26 mouse cellular contexts compared by ENCODE assay signal in the genomic region with DNA sequence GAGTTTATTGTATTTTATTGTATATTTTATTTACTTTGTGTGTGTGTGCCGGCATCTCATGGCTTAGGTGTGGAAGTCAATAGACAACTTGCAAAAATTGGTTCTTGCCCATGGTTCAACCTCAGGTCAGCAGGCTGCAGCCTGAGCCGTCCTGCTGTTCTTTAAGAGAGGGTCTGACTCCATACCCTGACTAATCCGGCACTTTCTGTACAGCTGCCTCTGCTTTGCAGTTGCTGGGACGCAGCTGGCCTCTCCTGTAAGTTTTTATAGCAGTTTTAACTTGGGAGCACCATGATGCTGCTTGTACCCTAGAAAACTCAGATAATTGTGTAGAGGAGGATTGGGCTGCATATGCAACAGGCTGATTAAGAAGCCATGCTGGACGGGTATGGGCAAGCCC.
DNase-seq lines count a peak whose midpoint lies in the region; ATAC-seq and TF ChIP-seq lines count a peak whose summit lies in the region.
"Had no signal": no experiment of that assay in that cellular context is flagged by ENCODE, and none has a peak within 500 bp of the region (broad histone marks: within the 10 kb centered on the region; RNA-seq: fewer than 3 reads in every experiment).

No protein-coding gene starts in this region.

- no peak for ATAC-seq in heart, embryonic 11.5 days (replicated peaks; ENCODE audit: insufficient number of reproducible peaks, low FRiP score, low TSS enrichment)
- no peak for ATAC-seq in heart, embryonic 15.5 days (replicated peaks; ENCODE audit: insufficient number of reproducible peaks, insufficient read depth, low FRiP score, low read depth)
- peak; percentile 86 for ATAC-seq in limb, embryonic 14.5 days (ENCODE audit: low FRiP score, low read depth)
- no peak for ATAC-seq in inflammation-experienced regulatory T-cells, adult 6 months
- ATAC-seq: CD4-positive, CD25-positive, alpha-beta regulatory T cell, adult 4 months; forebrain, embryonic 14.5 days; forebrain, postnatal 0 days; hindbrain, embryonic 16.5 days; intestine, embryonic 16.5 days had no signal

- peak overlapping the region; percentile 30; the same call in 1 of the 2 replicates for H3K27ac ChIP-seq in heart, embryonic 11.5 days (ENCODE audit: low read depth, low read length)
- 0 out of 2 replicates have a peak overlapping the region, but pooled peaks have one; percentile 21 for H3K27ac ChIP-seq in heart, embryonic 15.5 days
- H3K27ac ChIP-seq in heart, adult 2 months, result no peak overlapping the region
- H3K27ac ChIP-seq in limb, embryonic 14.5 days (replicated peaks; ENCODE audit: low read depth, low read length), result no peak overlapping the region
- H3K27ac ChIP-seq: embryonic facial prominence, embryonic 13.5 days; gastrocnemius, adult 2 months; hindbrain, embryonic 10.5 days; hindbrain, embryonic 13.5 days had no signal

- no peak overlapping the region for H3K9ac ChIP-seq in heart, embryonic 11.5 days (ENCODE audit: low read depth, low read length)
- no peak overlapping the region for H3K9ac ChIP-seq in heart, embryonic 15.5 days
- no peak overlapping the region for H3K9ac ChIP-seq in heart, adult 2 months (ENCODE audit: low read depth, low read length)
- H3K9ac ChIP-seq in limb, embryonic 14.5 days (ENCODE audit: low read depth, low read length, severe bottlenecking), result no peak overlapping the region
- H3K9ac ChIP-seq: embryonic facial prominence, embryonic 13.5 days; forebrain, postnatal 0 days; hindbrain, embryonic 13.5 days had no signal

- no peak for DNase-seq in heart, adult 9 months (ENCODE audit: low spot score in 2 of 2)
- no peak for DNase-seq in heart, adult 2 months
- DNase-seq in limb, embryonic 14.5 days (ENCODE audit: low spot score), result peak; percentile 45
- DNase-seq: adrenal gland, adult 2 months; adrenal gland, postnatal 14 days; cerebellum, adult 11 months; cerebellum, adult 2 months; cerebellum, adult 9-11 months; cerebellum, postnatal 25 days; forebrain, postnatal 0 days; gastrocnemius, adult 2 months; gastrocnemius, postnatal 14 days; heart, adult 11 months; heart, postnatal 36 days; kidney, adult 18-20 months had no signal

- H3K4me3 ChIP-seq in heart, embryonic 11.5 days (ENCODE audit: low read depth, low read length), result no peak overlapping the region
- H3K4me3 ChIP-seq in heart, embryonic 15.5 days, result no peak overlapping the region
- H3K4me3 ChIP-seq in heart, adult 2 months, result no peak overlapping the region
- H3K4me3 ChIP-seq in limb, embryonic 14.5 days (replicated peaks; ENCODE audit: low read length), result no peak overlapping the region
- H3K4me3 ChIP-seq in myocyte, result no peak overlapping the region
- H3K4me3 ChIP-seq: embryonic facial prominence, embryonic 13.5 days; gastrocnemius, adult 2 months; hindbrain, embryonic 10.5 days; hindbrain, embryonic 13.5 days had no signal

- no peak for TF ChIP-seq EP300 in heart, adult 2 months (IDR thresholded peaks at IDR 0.05; ENCODE audit: insufficient read depth, low read depth, low read length)

- no peaks in the 10 kb centered on the region for H3K4me1 ChIP-seq in heart, embryonic 11.5 days (ENCODE audit: control insufficient read depth, insufficient read depth, low read length)
- H3K4me1 ChIP-seq in heart, embryonic 15.5 days (replicated peaks), result peaks cover 9% of the 10 kb centered on the region; the same call in 1 of the 2 replicates
- H3K4me1 ChIP-seq in heart, adult 2 months (ENCODE audit: control insufficient read depth, insufficient read depth, low read length), result no peaks in the 10 kb centered on the region
- H3K4me1 ChIP-seq in limb, embryonic 14.5 days (ENCODE audit: control insufficient read depth, insufficient read depth, low read length), result no peaks in the 10 kb centered on the region
- H3K4me1 ChIP-seq: embryonic facial prominence, embryonic 13.5 days; hindbrain, embryonic 10.5 days; hindbrain, embryonic 13.5 days had no signal

- no peaks in the 10 kb centered on the region for H3K79me2 ChIP-seq in heart, adult 2 months (replicated peaks; ENCODE audit: control insufficient read depth, insufficient read depth, low read length)
- H3K79me2 ChIP-seq in myocyte (ENCODE audit: control insufficient read depth, insufficient read depth), result no peaks in the 10 kb centered on the region

- 67% methylated on average over 5 of the region's 5 CpGs for WGBS in heart, embryonic 11.5 days (ENCODE audit: insufficient replicate concordance)
- 77% methylated on average over 5 of the region's 5 CpGs for WGBS in heart, embryonic 15.5 days
- 85% methylated on average over 5 of the region's 5 CpGs for WGBS in heart, adult 2 months
- WGBS in limb, embryonic 14.5 days, result 43% methylated on average over 5 of the region's 5 CpGs

- H3K36me3 ChIP-seq in heart, embryonic 11.5 days (ENCODE audit: control insufficient read depth, insufficient read depth, low read length), result no peaks in the 10 kb centered on the region
- no peaks in the 10 kb centered on the region for H3K36me3 ChIP-seq in heart, embryonic 15.5 days
- H3K36me3 ChIP-seq in heart, adult 2 months (ENCODE audit: control insufficient read depth, insufficient read depth, low read length), result no peaks in the 10 kb centered on the region
- no peaks in the 10 kb centered on the region for H3K36me3 ChIP-seq in limb, embryonic 14.5 days (ENCODE audit: control insufficient read depth, insufficient read depth, low read length)
- no peaks in the 10 kb centered on the region for H3K36me3 ChIP-seq in myocyte (ENCODE audit: control insufficient read depth, insufficient read depth)
- H3K36me3 ChIP-seq: embryonic facial prominence, embryonic 13.5 days; hindbrain, embryonic 10.5 days; hindbrain, embryonic 13.5 days had no signal

- H3K9me3 ChIP-seq in heart, embryonic 11.5 days (replicated peaks; ENCODE audit: control insufficient read depth, low read length), result no peaks in the 10 kb centered on the region; the same call in 1 of the 2 replicates
- H3K9me3 ChIP-seq in heart, embryonic 15.5 days (replicated peaks), result no peaks in the 10 kb centered on the region
- no peaks in the 10 kb centered on the region for H3K9me3 ChIP-seq in limb, embryonic 14.5 days (ENCODE audit: control insufficient read depth, low read length)

- no peak overlapping the region for H3ac ChIP-seq in myocyte (ENCODE audit: control insufficient read depth, insufficient read length)

- H3K27me3 ChIP-seq in heart, embryonic 11.5 days (ENCODE audit: control insufficient read depth, insufficient read depth, low read length), result no peaks in the 10 kb centered on the region
- H3K27me3 ChIP-seq in heart, embryonic 15.5 days, result no peaks in the 10 kb centered on the region
- no peaks in the 10 kb centered on the region for H3K27me3 ChIP-seq in heart, adult 2 months (ENCODE audit: control insufficient read depth, insufficient read depth, low read length)
- H3K27me3 ChIP-seq in limb, embryonic 14.5 days (ENCODE audit: control insufficient read depth, insufficient read depth, low read length), result no peaks in the 10 kb centered on the region
- H3K27me3 ChIP-seq in myocyte (ENCODE audit: control insufficient read depth, insufficient read depth, insufficient read length), result no peaks in the 10 kb centered on the region
- H3K27me3 ChIP-seq: embryonic facial prominence, embryonic 13.5 days; hindbrain, embryonic 13.5 days had no signal

- TF ChIP-seq POLR2A in heart, adult 2 months (IDR thresholded peaks at IDR 0.05; ENCODE audit: insufficient read depth, low read depth, low read length), result no peak
- no peak for TF ChIP-seq POLR2A in limb, embryonic 14.5 days (IDR thresholded peaks at IDR 0.05; ENCODE audit: borderline replicate concordance, extremely low read depth, insufficient read depth, insufficient read length)
- TF ChIP-seq POLR2A in myocyte (IDR thresholded peaks at IDR 0.05; ENCODE audit: insufficient read length, low read depth), result no peak

- intact Hi-C loops in heart, adult 2 months (cut with DNase I), result no loop called here

- TF ChIP-seq CTCF in heart, adult 2 months (IDR thresholded peaks at IDR 0.05), result no peak

- H3K4me2 ChIP-seq in heart, embryonic 11.5 days, result peak overlapping the region; percentile 17; the same call in 1 of the 2 replicates
- no peak overlapping the region for H3K4me2 ChIP-seq in heart, embryonic 15.5 days
- no peak overlapping the region for H3K4me2 ChIP-seq in limb, embryonic 14.5 days (replicated peaks; ENCODE audit: low read depth, low read length, severe bottlenecking)
- no peak overlapping the region for H3K4me2 ChIP-seq in myocyte (ENCODE audit: low read depth)
- H3K4me2 ChIP-seq: embryonic facial prominence, embryonic 13.5 days; hindbrain, embryonic 13.5 days had no signal

TF ChIP-seq in myocyte, 11 proteins besides CTCF, POLR2A, EP300 and RAD21:
- TF ChIP-seq E2F4 (IDR thresholded peaks at IDR 0.05; ENCODE audit: insufficient read depth) (no peak), MYOD1 (IDR thresholded peaks at IDR 0.05; ENCODE audit: control insufficient read depth in 1 of 3, insufficient read length in 2 of 3, low read depth in 2 of 3) (peak in 1 of 3 experiments; percentile 53), SRF (IDR thresholded peaks at IDR 0.05; ENCODE audit: control insufficient read depth, insufficient read length, low read depth) (no peak), REST (IDR thresholded peaks at IDR 0.05; ENCODE audit: insufficient read depth, insufficient read length) (no peak), MAX (IDR thresholded peaks at IDR 0.05; ENCODE audit: low read depth) (no peak), USF1 (IDR thresholded peaks at IDR 0.05; ENCODE audit: low read depth) (no peak), TCF12 (IDR thresholded peaks at IDR 0.05; ENCODE audit: insufficient read depth, poor library complexity, severe bottlenecking) (no peak), CEBPB (IDR thresholded peaks at IDR 0.05; ENCODE audit: insufficient read depth, poor library complexity, severe bottlenecking) (no peak), POLR2AphosphoS2 (IDR thresholded peaks at IDR 0.05; ENCODE audit: insufficient read length, low read depth) (no peak), MYOG (IDR thresholded peaks at IDR 0.05; ENCODE audit: control insufficient read depth in 1 of 3, insufficient read depth in 1 of 3, insufficient read length in 2 of 3, low read depth in 2 of 3) (no peak), TCF3 (IDR thresholded peaks at IDR 0.05; ENCODE audit: insufficient read length, low read depth) (peak; percentile 3)

Comparison
In these comparisons a context has a peak if more than half of its experiments do, and no peak if none do; other contexts are left out.
1. H3K27ac ChIP-seq: peak in heart, embryonic 11.5 days (single experiment) and heart, embryonic 15.5 days (single experiment); none in heart, adult 2 months (single experiment) and limb, embryonic 14.5 days (single experiment).